Mouse (Mus musculus): ENCODE measurements around the gene Car15. TPM values are rescaled to one million over a fixed set of nuclear protein-coding genes. Genes with fewer than 3 reads are reported as not detected.

Gene Car15
- polyA plus RNA-seq, 1 experiment, result 48.4 TPM

- Histone ChIP-seq H3K27ac (ENCODE audit: insufficient read depth, low read length) (peak overlapping the region; percentile 63; the same call in 1 of the 2 replicates), H3K27me3 (ENCODE audit: control insufficient read depth, insufficient read depth, low read length) (no peaks in the 10 kb centered on the region), H3K4me3 (replicated peaks; ENCODE audit: insufficient read depth, low read depth, low read length) (no peak overlapping the region), H3K4me1 (ENCODE audit: control insufficient read depth, insufficient read depth, low read length) (peaks cover 51% of the 10 kb centered on the region)
- peak; percentile 53 to 81 for DNase-seq
- TF ChIP-seq POLR2A (IDR thresholded peaks at IDR 0.05; ENCODE audit: borderline replicate concordance, insufficient read depth, low read length) (no peak), CTCF (IDR thresholded peaks at IDR 0.05; ENCODE audit: borderline replicate concordance, insufficient read depth, low read depth, low read length) (peak; percentile 80)
- 22% methylated on average over 1 of the region's 1 CpGs for WGBS
Measured at GRCm38 (mm10) chr16:17848928-17849327, 10.8 kb upstream of the Car15 start.

DNA sequence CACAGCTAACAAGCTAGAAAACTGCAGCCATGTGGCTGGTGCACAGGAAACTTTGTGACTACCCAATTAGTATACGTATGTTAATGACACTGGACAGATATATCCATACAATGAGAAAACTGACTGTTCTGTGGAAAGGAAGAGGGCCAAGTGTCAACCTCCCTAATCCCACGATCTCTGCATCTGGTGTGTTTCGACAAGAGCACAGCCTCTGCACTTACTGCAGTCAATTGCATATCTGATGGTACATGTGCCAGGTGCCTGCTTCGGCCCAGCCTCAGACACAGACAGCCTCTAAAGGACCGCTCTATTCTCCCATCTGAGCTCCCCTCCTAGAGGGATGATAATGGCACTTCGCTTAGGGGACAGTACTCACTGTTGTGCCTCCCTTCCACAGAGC, 10.3 kb upstream of the Car15 start:
- Histone ChIP-seq H3K4me1 (ENCODE audit: control insufficient read depth, insufficient read depth, low read length) (peaks cover 55% of the 10 kb centered on the region), H3K4me3 (replicated peaks; ENCODE audit: insufficient read depth, low read depth, low read length) (no peak overlapping the region), H3K27me3 (ENCODE audit: control insufficient read depth, insufficient read depth, low read length) (no peaks in the 10 kb centered on the region), H3K27ac (ENCODE audit: insufficient read depth, low read length) (peak overlapping the region; percentile 63; the same call in 1 of the 2 replicates)
- no peak for DNase-seq
- 82% methylated on average over 6 of the region's 6 CpGs for WGBS
- TF ChIP-seq CTCF (IDR thresholded peaks at IDR 0.05; ENCODE audit: borderline replicate concordance, insufficient read depth, low read depth, low read length), result no peak
- TF ChIP-seq POLR2A (IDR thresholded peaks at IDR 0.05; ENCODE audit: borderline replicate concordance, insufficient read depth, low read length), result no peak

GRCm38 (mm10) chr16:17843701-17844365, 5.7 kb upstream of the Car15 start:
- DNase-seq, result peak; percentile 74 to 76
- no peak for TF ChIP-seq CTCF (IDR thresholded peaks at IDR 0.05; ENCODE audit: borderline replicate concordance, insufficient read depth, low read depth, low read length)
- no peak for TF ChIP-seq POLR2A (IDR thresholded peaks at IDR 0.05; ENCODE audit: borderline replicate concordance, insufficient read depth, low read length)
- no peak overlapping the region for H3K4me3 ChIP-seq (replicated peaks; ENCODE audit: insufficient read depth, low read depth, low read length)
- 13% methylated on average over 10 of the region's 10 CpGs for WGBS
- H3K4me1 ChIP-seq (ENCODE audit: control insufficient read depth, insufficient read depth, low read length), result peaks cover 48% of the 10 kb centered on the region
- H3K27ac ChIP-seq (ENCODE audit: insufficient read depth, low read length), result peak overlapping the region; percentile 45; the same call in 1 of the 2 replicates
- no peaks in the 10 kb centered on the region for H3K27me3 ChIP-seq (ENCODE audit: control insufficient read depth, insufficient read depth, low read length)

DNA sequence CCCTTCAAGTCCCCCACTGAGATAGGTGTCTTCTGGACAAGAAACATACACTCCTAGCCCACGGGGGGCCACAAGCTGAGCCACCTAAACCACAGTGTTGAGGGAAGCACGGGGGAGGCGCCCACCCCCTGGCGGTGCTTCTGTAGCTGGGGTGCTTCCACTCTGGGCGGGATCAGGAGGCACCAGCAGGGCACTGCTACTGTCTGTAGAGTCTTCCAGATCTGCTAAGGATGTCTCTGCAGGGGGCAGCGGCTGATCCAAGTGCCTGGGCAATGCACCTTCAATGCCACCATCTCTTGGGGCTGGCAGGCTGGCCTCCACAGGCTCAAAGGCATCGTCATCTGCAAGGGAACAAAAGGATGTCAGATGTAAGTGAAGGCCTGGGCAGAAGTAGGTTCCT, 4.3 kb upstream of the Car15 start:
- peak; percentile 54 to 61 for DNase-seq
- WGBS, result 36% methylated on average over 7 of the region's 7 CpGs
- TF ChIP-seq POLR2A (IDR thresholded peaks at IDR 0.05; ENCODE audit: borderline replicate concordance, insufficient read depth, low read length), result no peak
- no peak for TF ChIP-seq CTCF (IDR thresholded peaks at IDR 0.05; ENCODE audit: borderline replicate concordance, insufficient read depth, low read depth, low read length)
- Histone ChIP-seq H3K27me3 (ENCODE audit: control insufficient read depth, insufficient read depth, low read length) (no peaks in the 10 kb centered on the region), H3K27ac (ENCODE audit: insufficient read depth, low read length) (no peak overlapping the region), H3K4me1 (ENCODE audit: control insufficient read depth, insufficient read depth, low read length) (peaks cover 57% of the 10 kb centered on the region), H3K4me3 (replicated peaks; ENCODE audit: insufficient read depth, low read depth, low read length) (no peak overlapping the region)

GRCm38 (mm10) chr16:17839976-17840375, 1.8 kb upstream of the Car15 start:
- peak; percentile 83 to 88 for DNase-seq
- no peak overlapping the region for H3K4me3 ChIP-seq (replicated peaks; ENCODE audit: insufficient read depth, low read depth, low read length)
- H3K4me1 ChIP-seq (ENCODE audit: control insufficient read depth, insufficient read depth, low read length), result peaks cover 62% of the 10 kb centered on the region
- no peak for TF ChIP-seq POLR2A (IDR thresholded peaks at IDR 0.05; ENCODE audit: borderline replicate concordance, insufficient read depth, low read length)
- TF ChIP-seq CTCF (IDR thresholded peaks at IDR 0.05; ENCODE audit: borderline replicate concordance, insufficient read depth, low read depth, low read length), result no peak
- 10% methylated on average over 4 of the region's 4 CpGs for WGBS
- H3K27me3 ChIP-seq (ENCODE audit: control insufficient read depth, insufficient read depth, low read length), result no peaks in the 10 kb centered on the region
- peak overlapping the region; percentile 26 for H3K27ac ChIP-seq (ENCODE audit: insufficient read depth, low read length)

- no peak overlapping the region for H3K27ac ChIP-seq (ENCODE audit: insufficient read depth, low read length)
- no peak overlapping the region for H3K4me3 ChIP-seq (replicated peaks; ENCODE audit: insufficient read depth, low read depth, low read length)
- peaks cover 44% of the 10 kb centered on the region for H3K4me1 ChIP-seq (ENCODE audit: control insufficient read depth, insufficient read depth, low read length)
- 39% methylated on average over 13 of the region's 13 CpGs for WGBS
- no peaks in the 10 kb centered on the region for H3K27me3 ChIP-seq (ENCODE audit: control insufficient read depth, insufficient read depth, low read length)
- peak in 1 of 2 experiments; percentile 43 for DNase-seq
- no peak for TF ChIP-seq CTCF (IDR thresholded peaks at IDR 0.05; ENCODE audit: borderline replicate concordance, insufficient read depth, low read depth, low read length)
- TF ChIP-seq POLR2A (IDR thresholded peaks at IDR 0.05; ENCODE audit: borderline replicate concordance, insufficient read depth, low read length), result no peak
Measured at GRCm38 (mm10) chr16:17835481-17835880, 2.7 kb downstream of the Car15 start.

GRCm38 (mm10) chr16:17834543-17834942, 3.6 kb downstream of the Car15 start:
- 61% methylated on average over 7 of the region's 7 CpGs for WGBS
- H3K27ac ChIP-seq (ENCODE audit: insufficient read depth, low read length), result peak overlapping the region; percentile 95; the same call in 1 of the 2 replicates
- peaks cover 35% of the 10 kb centered on the region for H3K4me1 ChIP-seq (ENCODE audit: control insufficient read depth, insufficient read depth, low read length)
- TF ChIP-seq CTCF (IDR thresholded peaks at IDR 0.05; ENCODE audit: borderline replicate concordance, insufficient read depth, low read depth, low read length) (no peak), POLR2A (IDR thresholded peaks at IDR 0.05; ENCODE audit: borderline replicate concordance, insufficient read depth, low read length) (no peak)
- no peaks in the 10 kb centered on the region for H3K27me3 ChIP-seq (ENCODE audit: control insufficient read depth, insufficient read depth, low read length)
- DNase-seq, result no peak
- H3K4me3 ChIP-seq (replicated peaks; ENCODE audit: insufficient read depth, low read depth, low read length), result peak overlapping the region; percentile 82
